Mouse (Mus musculus): ENCODE measurements at regions not wholly inside any gene's neighbourhood (a gene's known extent, or its start where the extent isn't known, plus 50 kb on each side); places are given as distances from the start of the nearest gene placed in this dataset.

DNA sequence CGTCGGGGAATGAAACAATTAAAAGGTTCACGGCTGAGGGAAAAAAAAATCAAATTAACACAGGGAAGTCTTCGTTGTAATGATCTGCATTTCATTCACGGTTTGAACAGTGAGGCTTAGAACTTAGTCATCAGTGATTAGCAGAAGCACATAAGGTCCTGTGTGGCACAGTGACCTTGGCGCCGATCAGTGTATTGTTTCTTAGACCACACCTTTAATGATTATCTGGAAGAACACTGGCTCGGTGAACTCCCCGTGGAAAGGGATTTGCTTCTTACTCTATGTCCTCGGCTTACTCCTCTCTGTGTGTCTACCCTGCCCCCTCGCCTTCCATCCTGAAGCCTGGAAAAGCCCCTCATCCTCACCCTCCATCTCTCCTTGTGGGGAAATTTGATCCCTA, 181.6 kb upstream of the Ccdc122 start:
- 93% methylated on average over 11 of the region's 11 CpGs for WGBS
- no peak overlapping the region for H3K4me3 ChIP-seq (ENCODE audit: control insufficient read depth, insufficient read depth, low read length)
- peaks cover 4% of the 10 kb centered on the region for H3K4me1 ChIP-seq (replicated peaks; ENCODE audit: control insufficient read depth, insufficient read depth, low read length)
- TF ChIP-seq POLR2A (IDR thresholded peaks at IDR 0.05; ENCODE audit: control insufficient read depth, extremely low read depth, insufficient read depth, low read length, poor library complexity) (no peak), CTCF (IDR thresholded peaks at IDR 0.05; ENCODE audit: borderline replicate concordance, control insufficient read depth, extremely low read depth, insufficient read depth, low read length, poor library complexity) (no peak)
- DNase-seq, result no peak
- H3K36me3 ChIP-seq (ENCODE audit: control insufficient read depth, insufficient read depth, low read length), result no peaks in the 10 kb centered on the region
- H3K27me3 ChIP-seq (ENCODE audit: control insufficient read depth, insufficient read depth, low read length), result no peaks in the 10 kb centered on the region
- H3K27ac ChIP-seq (ENCODE audit: control insufficient read depth, insufficient read depth, low read length), result no peak overlapping the region

DNA sequence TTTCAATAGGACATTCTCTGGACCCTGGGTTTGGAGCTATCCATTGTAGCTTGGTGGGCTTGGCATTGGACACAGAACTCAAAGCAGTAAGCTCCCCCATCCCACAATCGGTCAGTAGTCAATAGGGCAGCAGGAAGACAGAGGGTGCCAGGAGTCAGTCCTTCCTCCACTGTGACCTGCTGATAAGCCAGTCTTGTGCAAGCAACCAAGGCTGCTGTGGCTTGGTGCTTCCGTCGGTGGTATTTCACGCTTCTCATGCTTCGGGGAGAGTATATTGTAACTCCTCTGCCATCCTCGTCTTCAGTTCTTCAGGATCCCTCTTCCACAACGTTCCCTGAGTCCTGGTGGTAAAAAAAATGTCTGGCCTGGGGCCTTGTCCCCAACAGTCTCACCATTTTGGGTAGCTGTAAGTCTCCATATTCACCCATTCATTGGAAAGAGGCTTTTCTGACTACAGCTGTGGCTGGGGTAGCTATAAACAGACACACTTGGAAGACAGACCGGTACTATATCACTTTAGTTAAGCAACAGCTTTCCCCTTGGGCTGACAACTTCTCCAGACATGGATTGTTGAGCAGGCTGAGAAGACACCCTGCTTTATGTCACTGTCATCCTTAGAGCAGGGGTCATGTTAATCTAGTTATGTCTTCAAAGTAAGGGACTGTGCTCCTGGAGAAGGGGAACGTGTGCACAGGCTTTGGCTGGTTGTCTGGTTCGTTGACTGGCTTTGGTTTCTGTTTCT, 184.9 kb upstream of the Ccdc122 start:
- Histone ChIP-seq H3K4me3 (ENCODE audit: control insufficient read depth, insufficient read depth, low read length) (no peak overlapping the region), H3K4me1 (replicated peaks; ENCODE audit: control insufficient read depth, insufficient read depth, low read length) (peaks cover 4% of the 10 kb centered on the region), H3K27ac (ENCODE audit: control insufficient read depth, insufficient read depth, low read length) (no peak overlapping the region), H3K27me3 (ENCODE audit: control insufficient read depth, insufficient read depth, low read length) (no peaks in the 10 kb centered on the region), H3K36me3 (ENCODE audit: control insufficient read depth, insufficient read depth, low read length) (no peaks in the 10 kb centered on the region)
- WGBS, result 10% methylated on average over 10 of the region's 10 CpGs
- TF ChIP-seq POLR2A (IDR thresholded peaks at IDR 0.05; ENCODE audit: control insufficient read depth, extremely low read depth, insufficient read depth, low read length, poor library complexity) (no peak), CTCF (IDR thresholded peaks at IDR 0.05; ENCODE audit: borderline replicate concordance, control insufficient read depth, extremely low read depth, insufficient read depth, low read length, poor library complexity) (no peak)
- no peak for DNase-seq

DNA sequence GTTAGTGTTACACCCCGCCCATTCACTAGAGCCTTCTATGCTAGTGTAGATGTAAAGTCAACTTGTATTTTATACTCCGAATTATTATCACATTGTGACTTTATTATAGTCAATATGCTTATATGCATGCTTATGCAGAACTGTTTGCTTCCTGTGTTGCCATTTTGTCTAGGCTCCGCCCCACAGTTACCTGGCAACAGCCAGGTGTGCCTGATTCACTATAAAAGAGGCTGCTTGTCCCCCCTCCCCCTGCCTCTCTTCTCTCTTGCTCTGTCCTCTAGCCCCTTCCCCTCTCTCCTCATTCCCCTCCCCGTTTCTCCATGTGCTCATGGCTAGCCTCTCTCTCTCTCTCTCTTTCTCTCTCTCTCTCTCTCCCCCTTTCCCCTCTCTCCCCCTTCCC, 185.9 kb upstream of the Ccdc122 start:
- H3K4me1 ChIP-seq (replicated peaks; ENCODE audit: control insufficient read depth, insufficient read depth, low read length), result peaks cover 4% of the 10 kb centered on the region

DNA sequence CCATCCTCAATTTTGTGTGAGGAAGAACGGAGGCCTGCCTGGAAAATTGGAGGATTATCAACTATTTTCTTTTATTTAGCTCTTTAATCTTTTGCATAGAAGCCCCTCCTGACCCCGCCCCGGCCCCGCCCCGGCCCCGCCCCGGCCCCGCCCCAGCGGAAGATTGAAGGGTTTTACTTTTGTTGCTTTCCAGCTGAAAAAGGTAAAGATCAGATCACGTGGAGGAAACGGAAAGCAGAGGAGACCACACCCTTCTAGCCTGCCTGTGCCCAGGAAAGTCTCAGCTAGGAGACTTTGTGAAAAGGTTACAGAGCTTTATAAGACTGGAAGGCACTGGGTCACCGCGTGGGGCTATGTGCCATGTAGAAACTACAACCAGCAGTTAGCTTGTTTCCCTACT, 186.5 kb upstream of the Ccdc122 start:
- no peaks in the 10 kb centered on the region for H3K36me3 ChIP-seq (ENCODE audit: control insufficient read depth, insufficient read depth, low read length)
- no peak for DNase-seq
- H3K4me1 ChIP-seq (replicated peaks; ENCODE audit: control insufficient read depth, insufficient read depth, low read length), result peaks cover 4% of the 10 kb centered on the region
- no peak overlapping the region for H3K4me3 ChIP-seq (ENCODE audit: control insufficient read depth, insufficient read depth, low read length)
- no peak overlapping the region for H3K27ac ChIP-seq (ENCODE audit: control insufficient read depth, insufficient read depth, low read length)
- no peaks in the 10 kb centered on the region for H3K27me3 ChIP-seq (ENCODE audit: control insufficient read depth, insufficient read depth, low read length)
- no peak for TF ChIP-seq CTCF (IDR thresholded peaks at IDR 0.05; ENCODE audit: borderline replicate concordance, control insufficient read depth, extremely low read depth, insufficient read depth, low read length, poor library complexity)
- no peak for TF ChIP-seq POLR2A (IDR thresholded peaks at IDR 0.05; ENCODE audit: control insufficient read depth, extremely low read depth, insufficient read depth, low read length, poor library complexity)
- WGBS, result 71% methylated on average over 13 of the region's 13 CpGs

More for the DNA sequence above, 185.9 kb upstream of the Ccdc122 start:
- 93% methylated on average over 4 of the region's 4 CpGs for whole genome bisulfite sequencing
- TF ChIP-seq CTCF (IDR thresholded peaks at IDR 0.05; ENCODE audit: borderline replicate concordance, control insufficient read depth, extremely low read depth, insufficient read depth, low read length, poor library complexity), result no peak
- no peak for TF ChIP-seq POLR2A (IDR thresholded peaks at IDR 0.05; ENCODE audit: control insufficient read depth, extremely low read depth, insufficient read depth, low read length, poor library complexity)
- Histone ChIP-seq H3K4me3 (ENCODE audit: control insufficient read depth, insufficient read depth, low read length) (no peak overlapping the region), H3K27ac (ENCODE audit: control insufficient read depth, insufficient read depth, low read length) (no peak overlapping the region), H3K27me3 (ENCODE audit: control insufficient read depth, insufficient read depth, low read length) (no peaks in the 10 kb centered on the region), H3K36me3 (ENCODE audit: control insufficient read depth, insufficient read depth, low read length) (no peaks in the 10 kb centered on the region)
- DNase-seq, result no peak

DNA sequence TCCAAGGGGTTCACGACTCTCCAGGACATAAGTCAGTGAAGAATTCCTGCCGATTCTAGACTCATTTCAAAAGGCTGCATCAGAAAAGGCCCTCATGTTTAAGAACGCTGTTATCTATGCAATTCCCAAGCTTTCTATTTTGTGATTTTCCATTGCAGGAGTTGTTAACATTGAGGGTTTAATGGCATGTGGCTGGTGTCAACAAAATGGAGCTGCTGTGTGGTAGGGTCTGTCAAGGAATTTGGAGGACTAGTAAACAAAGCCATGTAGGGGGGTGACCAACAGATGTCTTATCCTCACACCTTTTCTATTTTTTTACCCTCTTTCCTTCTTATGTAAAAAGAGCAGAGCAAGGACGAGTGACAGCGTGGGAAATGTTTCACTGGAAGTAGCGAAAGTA, 186.9 kb upstream of the Ccdc122 start:
- no peaks in the 10 kb centered on the region for H3K27me3 ChIP-seq (ENCODE audit: control insufficient read depth, insufficient read depth, low read length)
- peaks cover 4% of the 10 kb centered on the region for H3K4me1 ChIP-seq (replicated peaks; ENCODE audit: control insufficient read depth, insufficient read depth, low read length)
- no peak overlapping the region for H3K4me3 ChIP-seq (ENCODE audit: control insufficient read depth, insufficient read depth, low read length)
- TF ChIP-seq POLR2A (IDR thresholded peaks at IDR 0.05; ENCODE audit: control insufficient read depth, extremely low read depth, insufficient read depth, low read length, poor library complexity), result no peak
- no peak for TF ChIP-seq CTCF (IDR thresholded peaks at IDR 0.05; ENCODE audit: borderline replicate concordance, control insufficient read depth, extremely low read depth, insufficient read depth, low read length, poor library complexity)
- DNase-seq, result no peak
- WGBS, result 95% methylated on average over 6 of the region's 6 CpGs
- no peak overlapping the region for H3K27ac ChIP-seq (ENCODE audit: control insufficient read depth, insufficient read depth, low read length)
- H3K36me3 ChIP-seq (ENCODE audit: control insufficient read depth, insufficient read depth, low read length), result no peaks in the 10 kb centered on the region

DNA sequence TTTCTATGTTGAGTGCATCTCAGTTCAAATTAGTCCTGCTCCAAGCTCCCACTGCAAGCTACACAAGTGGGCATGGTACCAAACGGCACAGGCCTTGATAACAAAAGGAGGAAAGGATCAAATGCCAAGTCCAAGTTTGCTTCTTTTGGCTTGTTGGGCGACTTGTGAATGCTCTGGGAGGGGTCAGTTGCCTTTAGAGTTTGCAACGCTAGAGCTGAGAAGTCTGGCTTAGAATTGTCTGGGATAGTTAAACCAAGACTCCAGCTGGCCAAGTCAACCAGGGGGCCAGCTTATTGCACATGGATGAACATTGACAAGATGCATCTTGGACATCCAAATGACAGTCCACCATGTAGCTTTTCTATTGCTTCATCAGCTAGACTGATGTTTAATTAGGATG, 187.5 kb upstream of the Ccdc122 start:
- Histone ChIP-seq H3K4me1 (replicated peaks; ENCODE audit: control insufficient read depth, insufficient read depth, low read length) (peaks cover 4% of the 10 kb centered on the region), H3K4me3 (ENCODE audit: control insufficient read depth, insufficient read depth, low read length) (no peak overlapping the region), H3K36me3 (ENCODE audit: control insufficient read depth, insufficient read depth, low read length) (no peaks in the 10 kb centered on the region), H3K27ac (ENCODE audit: control insufficient read depth, insufficient read depth, low read length) (no peak overlapping the region), H3K27me3 (ENCODE audit: control insufficient read depth, insufficient read depth, low read length) (no peaks in the 10 kb centered on the region)
- 92% methylated on average over 3 of the region's 3 CpGs for WGBS
- DNase-seq, result no peak
- TF ChIP-seq CTCF (IDR thresholded peaks at IDR 0.05; ENCODE audit: borderline replicate concordance, control insufficient read depth, extremely low read depth, insufficient read depth, low read length, poor library complexity) (no peak), POLR2A (IDR thresholded peaks at IDR 0.05; ENCODE audit: control insufficient read depth, extremely low read depth, insufficient read depth, low read length, poor library complexity) (no peak)

Measured in thymus, adult 2 months (tissue).